ENCODE assay signal across 29 mouse cellular contexts in the genomic region with DNA sequence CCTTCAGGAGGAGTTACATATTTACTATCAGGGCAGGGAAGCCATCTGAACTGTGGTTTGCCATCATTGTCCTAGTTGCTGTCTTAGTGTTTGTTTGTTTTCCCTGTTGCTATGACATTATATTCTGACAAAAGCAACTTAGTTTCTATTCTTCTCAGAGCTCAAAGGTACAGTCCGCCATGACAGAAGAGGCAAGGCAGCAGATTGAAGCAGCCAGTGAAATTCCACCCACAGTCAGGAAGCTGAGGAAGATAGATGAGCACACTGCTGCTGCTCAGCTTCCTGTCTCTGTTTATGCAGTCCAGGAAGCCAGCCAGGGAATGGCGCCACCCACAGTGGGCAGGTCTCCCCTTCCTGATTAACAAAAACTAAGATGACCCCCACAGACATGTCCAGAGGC. TPM values are rescaled to one million over a fixed set of nuclear protein-coding genes. Genes with fewer than 3 reads are reported as not detected.
DNase-seq lines count a peak whose midpoint lies in the region; ATAC-seq lines count a peak whose summit lies in the region.
"Had no signal": no experiment of that assay in that cellular context is flagged by ENCODE, and none has a peak within 500 bp of the region (broad histone marks: within the 10 kb centered on the region; RNA-seq: fewer than 3 reads in every experiment).

No protein-coding gene starts in this region.

- peak; percentile 53 for ATAC-seq in CD4-positive, CD25-positive, alpha-beta regulatory T cell, adult 4 months
- peak; percentile 41 for ATAC-seq in inflammation-experienced regulatory T-cells, adult 6 months
- ATAC-seq in neutrophil, adult 5-6 weeks (ENCODE audit: extremely low read depth, insufficient number of reproducible peaks, low FRiP score, poor library complexity, severe bottlenecking): peak; percentile 4; the same call in 1 of the 2 replicates
- ATAC-seq in frontal cortex, adult (ENCODE audit: low TSS enrichment): no peak
- ATAC-seq: forebrain, embryonic 14.5 days; hindbrain, embryonic 16.5 days had no signal

- no peaks in the 10 kb centered on the region for H3K9me3 ChIP-seq in forebrain, embryonic 10.5 days
- H3K9me3 ChIP-seq: G1E; heart, embryonic 12.5 days; hindbrain, embryonic 10.5 days; limb, embryonic 10.5 days; midbrain, embryonic 12.5 days; neural tube, embryonic 12.5 days had no signal

- DNase-seq in lung, postnatal 10 days: peak; percentile 58
- no peak for DNase-seq in lung, postnatal 25 days (ENCODE audit: low spot score)
- no peak for DNase-seq in spleen, adult 18-20 months
- no peak for DNase-seq in forebrain, embryonic 10.5 days (ENCODE audit: extremely low spot score, low spot score)
- DNase-seq: adrenal gland, postnatal 25 days; cerebellum, adult 9-10 months; gastrocnemius, postnatal 14 days; heart, adult 18-20 months; heart, postnatal 10 days; kidney, adult 2 months; kidney, postnatal 25 days; liver; right cerebral cortex, postnatal 4 days had no signal

- no peaks in the 10 kb centered on the region for H3K27me3 ChIP-seq in forebrain, embryonic 10.5 days (ENCODE audit: poor library complexity, severe bottlenecking)
- H3K27me3 ChIP-seq: CH12.LX; midbrain, embryonic 12.5 days; neural tube, embryonic 12.5 days had no signal

- peaks cover 20% of the 10 kb centered on the region; the same call in 1 of the 2 replicates for H3K4me1 ChIP-seq in forebrain, embryonic 10.5 days
- H3K4me1 ChIP-seq: heart, embryonic 12.5 days; midbrain, embryonic 12.5 days; neural tube, embryonic 12.5 days had no signal

- no peak overlapping the region for H3K4me3 ChIP-seq in forebrain, embryonic 10.5 days
- H3K4me3 ChIP-seq: heart, embryonic 12.5 days; hindbrain, embryonic 10.5 days; layer of hippocampus, adult 2 months; limb, embryonic 10.5 days; midbrain, embryonic 12.5 days; neural tube, embryonic 12.5 days had no signal

- H3K27ac ChIP-seq in forebrain, embryonic 10.5 days: no peak overlapping the region
- H3K27ac ChIP-seq: hindbrain, embryonic 10.5 days; layer of hippocampus, adult 2 months; limb, embryonic 10.5 days; midbrain, embryonic 12.5 days; neural tube, embryonic 12.5 days; stomach, postnatal 0 days had no signal

- no peaks in the 10 kb centered on the region for H3K36me3 ChIP-seq in forebrain, embryonic 10.5 days (replicated peaks)
- H3K36me3 ChIP-seq: G1E; heart, embryonic 12.5 days; hindbrain, embryonic 10.5 days; limb, embryonic 10.5 days; midbrain, embryonic 12.5 days; neural tube, embryonic 12.5 days had no signal

- WGBS in forebrain, embryonic 10.5 days: 97% methylated on average over 2 of the region's 2 CpGs

RNA-seq across cellular contexts. Expression of a gene that starts 2.0 kb away (rescaled TPM):
- 100 to 1,000 TPM; 299 to 603 TPM for polyA plus RNA-seq in CD4-positive, CD25-positive, alpha-beta regulatory T cell, adult 4 months (2017; shearing (Covaris generic))
- 100 to 1,000 TPM; 236 to 339 (median 298) TPM for polyA plus RNA-seq in inflammation-experienced regulatory T-cells, adult 6 months (2017; shearing (Covaris generic))
- 382 and 417 TPM in 2 replicates for total RNA-seq in neutrophil, adult 5-6 weeks (2017)
- 4.5 TPM in 2 replicates for polyA plus RNA-seq in forebrain, embryonic 10.5 days (2016; fragmentation: Nextera tagmentation; extraction: Ambion mirVana)

RNA-seq across cellular contexts. Expression of a gene that starts 22.2 kb away (rescaled TPM):
- 1,000 to 10,000 TPM; 2,983 to 4,093 TPM for polyA plus RNA-seq in CD4-positive, CD25-positive, alpha-beta regulatory T cell, adult 4 months (2017; shearing (Covaris generic))
- polyA plus RNA-seq in inflammation-experienced regulatory T-cells, adult 6 months (2017; shearing (Covaris generic)): 1,000 to 10,000 TPM; 2,973 to 4,396 (median 4,109) TPM
- total RNA-seq in neutrophil, adult 5-6 weeks (2017): 420 and 447 TPM in 2 replicates
- polyA plus RNA-seq in forebrain, embryonic 10.5 days (2016; fragmentation: Nextera tagmentation; extraction: Ambion mirVana): 3.1 and 6.1 TPM in 2 replicates

RNA-seq across cellular contexts. Expression of a gene that starts 50.3 kb away (rescaled TPM):
- not detected for polyA plus RNA-seq in CD4-positive, CD25-positive, alpha-beta regulatory T cell, adult 4 months (2017; shearing (Covaris generic))
- under 1 TPM in 1 of 3 experiments, not detected in 2; 0.17 TPM for polyA plus RNA-seq in inflammation-experienced regulatory T-cells, adult 6 months (2017; shearing (Covaris generic))
- total RNA-seq in neutrophil, adult 5-6 weeks (2017): not detected in 2 replicates
- polyA plus RNA-seq in forebrain, embryonic 10.5 days (2016; fragmentation: Nextera tagmentation; extraction: Ambion mirVana): 0.09 TPM in 1 of 2 replicates, not detected in the other
- total RNA-seq: CH12.LX; heart, adult 18-20 months; megakaryocyte progenitor cell, adult 5-6 weeks had no signal
- polyA plus RNA-seq: G1E; limb, embryonic 10.5 days had no signal

Comparison
In these comparisons a context has a peak if more than half of its experiments do, and no peak if none do; other contexts are left out.
1. RNA of a gene that starts 2.0 kb away (polyA plus RNA-seq): 299 to 603 TPM in CD4-positive, CD25-positive, alpha-beta regulatory T cell, adult 4 months and 236 to 339 TPM in inflammation-experienced regulatory T-cells, adult 6 months; 4.5 TPM in forebrain, embryonic 10.5 days; every median in the first group is over 10 times any median in the second.
2. RNA of a gene that starts 22.2 kb away (polyA plus RNA-seq): 2,973 to 4,396 TPM in inflammation-experienced regulatory T-cells, adult 6 months and 2,983 to 4,093 TPM in CD4-positive, CD25-positive, alpha-beta regulatory T cell, adult 4 months; 3.1 to 6.1 TPM in forebrain, embryonic 10.5 days; every median in the first group is over 100 times any median in the second.